Comparison of ENCODE assay signal across 8 mouse cellular contexts in genomic region chr12:13626803-13627706, GRCm38 (mm10).
DNase-seq lines count a peak whose midpoint lies in the region; ATAC-seq and TF ChIP-seq lines count a peak whose summit lies in the region.

No protein-coding gene starts in this region.

- peak; percentile 30 for DNase-seq in ES-E14 (ENCODE audit: low read depth, low spot score)
- DNase-seq in embryo, embryonic 11 days: peak; percentile 36
- DNase-seq in liver, embryonic 14.5 days (ENCODE audit: low read depth in 3 of 3, low spot score in 3 of 3): no peak
- DNase-seq in urinary bladder, postnatal 4 days (ENCODE audit: low spot score in 2 of 2): no peak
- DNase-seq in right cerebral cortex, postnatal 25 days: no peak
- DNase-seq in left cerebral cortex, postnatal 14 days (ENCODE audit: low spot score in 2 of 2): no peak

- H3K36me3 ChIP-seq in intestine, postnatal 0 days (ENCODE audit: control insufficient read depth, insufficient read depth): no peaks in the 10 kb centered on the region
- no peaks in the 10 kb centered on the region for H3K36me3 ChIP-seq in intestine, embryonic 16.5 days (ENCODE audit: control insufficient read depth, insufficient read depth, low read length)
- no peaks in the 10 kb centered on the region for H3K36me3 ChIP-seq in ES-E14 (ENCODE audit: control insufficient read depth, insufficient read depth, low read length, poor library complexity, severe bottlenecking)
- H3K36me3 ChIP-seq in liver, embryonic 14.5 days (replicated peaks; ENCODE audit: control insufficient read depth, insufficient read depth, low read depth): no peaks in the 10 kb centered on the region

- ATAC-seq in intestine, postnatal 0 days: no peak
- no peak for ATAC-seq in intestine, embryonic 16.5 days
- no peak for ATAC-seq in liver, embryonic 14.5 days (ENCODE audit: insufficient read depth)

- peak; percentile 64 for TF ChIP-seq CTCF in intestine, postnatal 0 days (IDR thresholded peaks at IDR 0.05; ENCODE audit: low read depth)
- TF ChIP-seq CTCF in liver, embryonic 14.5 days (IDR thresholded peaks at IDR 0.05; ENCODE audit: low read depth): peak; percentile 64

- no peak overlapping the region for H3K27ac ChIP-seq in intestine, postnatal 0 days (ENCODE audit: low read depth, low read length)
- H3K27ac ChIP-seq in intestine, embryonic 16.5 days (ENCODE audit: low read length): no peak overlapping the region
- no peak overlapping the region for H3K27ac ChIP-seq in ES-E14 (ENCODE audit: insufficient read depth, low read depth, low read length, poor library complexity, severe bottlenecking)
- no peak overlapping the region for H3K27ac ChIP-seq in liver, embryonic 14.5 days

- no peak overlapping the region for H3K9ac ChIP-seq in intestine, postnatal 0 days (ENCODE audit: low read depth, low read length)
- H3K9ac ChIP-seq in intestine, embryonic 16.5 days (ENCODE audit: low read depth, low read length): no peak overlapping the region
- no peak overlapping the region for H3K9ac ChIP-seq in ES-E14 (ENCODE audit: insufficient read depth, low read depth, low read length, poor library complexity, severe bottlenecking)
- no peak overlapping the region for H3K9ac ChIP-seq in liver, embryonic 14.5 days (replicated peaks)

- 64% methylated on average over 12 of the region's 12 CpGs for WGBS in intestine, postnatal 0 days
- WGBS in intestine, embryonic 16.5 days: 65% methylated on average over 12 of the region's 12 CpGs
- WGBS in liver, embryonic 14.5 days (ENCODE audit: insufficient replicate concordance): 50% methylated on average over 12 of the region's 12 CpGs

- no peak overlapping the region for H3K4me2 ChIP-seq in intestine, postnatal 0 days (replicated peaks; ENCODE audit: low read depth)
- H3K4me2 ChIP-seq in intestine, embryonic 16.5 days (ENCODE audit: low read depth, low read length): no peak overlapping the region
- no peak overlapping the region for H3K4me2 ChIP-seq in liver, embryonic 14.5 days (ENCODE audit: low read depth)

- H3K9me3 ChIP-seq in intestine, postnatal 0 days (ENCODE audit: control insufficient read depth): no peaks in the 10 kb centered on the region
- no peaks in the 10 kb centered on the region for H3K9me3 ChIP-seq in intestine, embryonic 16.5 days (ENCODE audit: control insufficient read depth, low read length)
- no peaks in the 10 kb centered on the region for H3K9me3 ChIP-seq in ES-E14 (ENCODE audit: control insufficient read depth, insufficient read depth, low read depth, low read length)
- H3K9me3 ChIP-seq in liver, embryonic 14.5 days (ENCODE audit: control insufficient read depth, low read length): no peaks in the 10 kb centered on the region

- H3K4me1 ChIP-seq in intestine, postnatal 0 days (replicated peaks; ENCODE audit: control insufficient read depth, insufficient read depth, low read length): no peaks in the 10 kb centered on the region
- H3K4me1 ChIP-seq in intestine, embryonic 16.5 days (ENCODE audit: control insufficient read depth, insufficient read depth, low read length): no peaks in the 10 kb centered on the region
- no peaks in the 10 kb centered on the region for H3K4me1 ChIP-seq in ES-E14 (ENCODE audit: control insufficient read depth in 2 of 2, insufficient read depth in 2 of 2, low read length in 2 of 2, poor library complexity in 1 of 2)
- no peaks in the 10 kb centered on the region; a peak in 1 of 4 replicates for H3K4me1 ChIP-seq in liver, embryonic 14.5 days (replicated peaks; ENCODE audit: control insufficient read depth in 2 of 2, insufficient read depth in 2 of 2, low read length in 1 of 2)

- in situ Hi-C loops in ES-E14 (cut with MboI; ENCODE audit: low sequenced_read_pairs in 2 of 2, unreplicated experiment in 2 of 2): no loop called here

- H3K27me3 ChIP-seq in intestine, postnatal 0 days (replicated peaks; ENCODE audit: control insufficient read depth, insufficient read depth, low read length): no peaks in the 10 kb centered on the region
- no peaks in the 10 kb centered on the region for H3K27me3 ChIP-seq in intestine, embryonic 16.5 days (replicated peaks; ENCODE audit: control insufficient read depth, insufficient read depth, low read length)
- H3K27me3 ChIP-seq in liver, embryonic 14.5 days (ENCODE audit: control insufficient read depth, insufficient read depth, low read length): no peaks in the 10 kb centered on the region

- no peak for TF ChIP-seq EP300 in liver, embryonic 14.5 days (IDR thresholded peaks at IDR 0.05; ENCODE audit: low read depth)

- H3K4me3 ChIP-seq in intestine, postnatal 0 days (ENCODE audit: low read depth, low read length): no peak overlapping the region
- H3K4me3 ChIP-seq in intestine, embryonic 16.5 days (ENCODE audit: low read length): no peak overlapping the region
- no peak overlapping the region for H3K4me3 ChIP-seq in ES-E14 (ENCODE audit: insufficient read depth in 1 of 2, low read depth in 1 of 2, low read length in 2 of 2, poor library complexity in 1 of 2, severe bottlenecking in 1 of 2)
- H3K4me3 ChIP-seq in liver, embryonic 14.5 days (ENCODE audit: insufficient read depth in 1 of 2, low read depth in 2 of 2, low read length in 2 of 2): no peak overlapping the region

- intact Hi-C loops in left cerebral cortex, postnatal 14 days (cut with DNase I): no loop called here

TF ChIP-seq in ES-E14, 5 proteins besides CTCF, POLR2A, EP300 and RAD21:
- TF ChIP-seq ZC3H11A (IDR thresholded peaks at IDR 0.05; ENCODE audit: borderline replicate concordance, low read depth, low read length) (no peak), ZNF384 (IDR thresholded peaks at IDR 0.05; ENCODE audit: low read depth, low read length) (no peak), HCFC1 (IDR thresholded peaks at IDR 0.05; ENCODE audit: borderline replicate concordance, insufficient read depth, low read length) (no peak), MAFK (IDR thresholded peaks at IDR 0.05; ENCODE audit: insufficient read depth, low read depth, low read length) (no peak), CHD2 (IDR thresholded peaks at IDR 0.05; ENCODE audit: low read depth, low read length) (no peak)

Comparison
In these comparisons a context has a peak if more than half of its experiments do, and no peak if none do; other contexts are left out.
1. DNase-seq: peak in ES-E14 (single experiment) and embryo, embryonic 11 days (single experiment); none in liver, embryonic 14.5 days (0 of 3), urinary bladder, postnatal 4 days (0 of 2), right cerebral cortex, postnatal 25 days (single experiment) and left cerebral cortex, postnatal 14 days (0 of 2).